Mouse (Mus musculus): ENCODE data around the gene Slc7a14.
"Not testable (repeated sequence)": the region's sequence is repeated elsewhere in the genome, so short reads cannot be mapped to it uniquely, and the experiment has no call there.

Slc7a14 gene

GRCm38 (mm10) chr3:31309934-31310787 is at the start of gene Slc7a14:
Gene Slc7a14, minus strand, starts transcription at chr3:31310378.
- DNase-seq (ENCODE audit: extremely low read depth, insufficient read length, low spot score): no peak

- DNase-seq (ENCODE audit: extremely low read depth, insufficient read length, low spot score): no peak
Observed at GRCm38 (mm10) chr3:31346540-31346939, 36.4 kb upstream of the Slc7a14 start.

- DNase-seq (ENCODE audit: extremely low read depth, insufficient read length, low spot score): no peak
Observed at GRCm38 (mm10) chr3:31345766-31346165, 35.6 kb upstream of the Slc7a14 start.

- no peak for DNase-seq (ENCODE audit: extremely low read depth, insufficient read length, low spot score)
Observed at GRCm38 (mm10) chr3:31339236-31339635, 29.1 kb upstream of the Slc7a14 start.

- DNase-seq (ENCODE audit: extremely low read depth, insufficient read length, low spot score): no peak
Observed at GRCm38 (mm10) chr3:31328237-31328836, 18.2 kb upstream of the Slc7a14 start.

GRCm38 (mm10) chr3:31327791-31328190 is 17.6 kb upstream of the Slc7a14 start:
- DNase-seq (ENCODE audit: extremely low read depth, insufficient read length, low spot score): no peak

- no peak for DNase-seq (ENCODE audit: extremely low read depth, insufficient read length, low spot score)
Observed at GRCm38 (mm10) chr3:31324231-31324654, 14.1 kb upstream of the Slc7a14 start.

GRCm38 (mm10) chr3:31309371-31309933 is 726 bp downstream of the Slc7a14 start:
- DNase-seq (ENCODE audit: extremely low read depth, insufficient read length, low spot score): no peak

GRCm38 (mm10) chr3:31308906-31309305 is 1.3 kb downstream of the Slc7a14 start:
- DNase-seq (ENCODE audit: extremely low read depth, insufficient read length, low spot score): peak; percentile 20

GRCm38 (mm10) chr3:31307936-31308335 is 2.2 kb downstream of the Slc7a14 start:
- no peak for DNase-seq (ENCODE audit: extremely low read depth, insufficient read length, low spot score)

GRCm38 (mm10) chr3:31291673-31292602 is 18.2 kb downstream of the Slc7a14 start:
- DNase-seq (ENCODE audit: extremely low read depth, insufficient read length, low spot score): no peak

- no peak for DNase-seq (ENCODE audit: extremely low read depth, insufficient read length, low spot score)
Observed at GRCm38 (mm10) chr3:31287421-31287948, 22.7 kb downstream of the Slc7a14 start.

- no peak for DNase-seq (ENCODE audit: extremely low read depth, insufficient read length, low spot score)
Observed at GRCm38 (mm10) chr3:31281116-31281515, 29.1 kb downstream of the Slc7a14 start.

- no peak for DNase-seq (ENCODE audit: extremely low read depth, insufficient read length, low spot score)
Observed at GRCm38 (mm10) chr3:31274875-31275274, 35.3 kb downstream of the Slc7a14 start.

GRCm38 (mm10) chr3:31273247-31273646 is 36.9 kb downstream of the Slc7a14 start:
- not testable (repeated sequence) for DNase-seq (ENCODE audit: extremely low read depth, insufficient read length, low spot score)

GRCm38 (mm10) chr3:31272635-31273034 is 37.5 kb downstream of the Slc7a14 start:
- DNase-seq (ENCODE audit: extremely low read depth, insufficient read length, low spot score): no peak

- no peak for DNase-seq (ENCODE audit: extremely low read depth, insufficient read length, low spot score)
Observed at GRCm38 (mm10) chr3:31269551-31270317, 40.4 kb downstream of the Slc7a14 start.

- no peak for DNase-seq (ENCODE audit: extremely low read depth, insufficient read length, low spot score)
Observed at GRCm38 (mm10) chr3:31267921-31268320, 42.3 kb downstream of the Slc7a14 start.

- DNase-seq (ENCODE audit: extremely low read depth, insufficient read length, low spot score): no peak
Observed at GRCm38 (mm10) chr3:31266941-31267340, 43.2 kb downstream of the Slc7a14 start.

GRCm38 (mm10) chr3:31263535-31263934 is 46.6 kb downstream of the Slc7a14 start:
- no peak for DNase-seq (ENCODE audit: extremely low read depth, insufficient read length, low spot score)

All from 3134 (cell line).